Mouse (Mus musculus): Measurements from ENCODE around the gene Gm21789. TPM values are rescaled to one million over a fixed set of nuclear protein-coding genes. Genes with fewer than 3 reads are reported as not detected.
"Not testable (repeated sequence)": the region's sequence is repeated elsewhere in the genome, so short reads cannot be mapped to it uniquely, and the experiment has no call there.

Gene Gm21789
- total RNA-seq (2021) (not detected), polyA plus RNA-seq (2012; rRNA removed) (not detected in 2 replicates)
- long read RNA-seq: 0 reads

DNA sequence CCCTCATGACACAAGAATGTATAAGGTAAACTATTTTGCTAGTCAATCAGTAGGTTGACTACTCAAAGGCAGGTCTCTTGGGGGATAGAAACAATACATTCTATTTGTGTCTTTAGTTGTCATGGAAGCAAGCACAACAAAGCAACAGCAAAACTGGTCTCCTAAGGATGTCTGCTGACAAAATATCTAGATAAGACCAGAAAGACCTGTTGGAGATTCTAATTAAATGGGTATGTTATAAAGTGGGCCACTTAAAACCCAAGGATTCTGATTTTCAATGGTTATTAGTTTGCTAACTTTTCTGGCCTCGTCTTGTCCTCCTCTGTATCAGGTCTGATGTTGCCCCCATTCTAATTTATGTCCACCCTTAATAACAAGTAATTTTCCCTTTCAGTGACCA, at the start of gene Gm21789:
Gene Gm21789, plus strand, starts transcription at position 301 of the 400 bp plus-strand sequence.
- H3K4me1 ChIP-seq (ENCODE audit: control insufficient read depth, insufficient read depth, low read length); H3K79me2 ChIP-seq (replicated peaks; ENCODE audit: control insufficient read depth, insufficient read depth, low read length); intact Hi-C loops (cut with DNase I); H3K36me3 ChIP-seq (ENCODE audit: control insufficient read depth, insufficient read depth, low read length); H3K4me3 ChIP-seq; H3K9ac ChIP-seq (ENCODE audit: low read depth, low read length); H3K27me3 ChIP-seq (ENCODE audit: control insufficient read depth, insufficient read depth, low read length); H3K27ac ChIP-seq; DNase-seq: not testable (repeated sequence)
- WGBS: no CpG with 5 or more reads among the region's 1 CpGs

DNA sequence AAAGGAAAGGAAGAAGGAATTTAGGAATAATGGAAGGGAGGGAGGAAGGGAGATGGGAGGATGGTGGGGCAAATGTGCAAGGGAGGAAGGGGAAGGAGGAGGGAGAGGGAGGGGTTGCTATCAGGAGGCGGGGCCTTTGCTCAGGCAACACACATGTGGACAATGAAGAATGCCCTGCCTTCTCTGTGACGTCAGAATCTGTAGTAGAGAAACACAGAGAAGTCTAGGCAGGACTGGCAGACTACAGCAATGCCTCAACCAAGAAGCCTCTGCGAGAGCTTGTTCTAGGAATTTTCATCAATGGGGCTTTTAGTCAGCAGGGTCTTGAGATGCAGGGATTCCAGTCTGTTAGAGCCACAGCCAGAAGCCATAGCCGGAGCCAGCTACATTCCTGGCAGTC, 47.2 kb upstream of the Gm21789 start, which contains the start of gene Btbd35f30:
Gene Btbd35f30, plus strand, starts transcription at position 301 of the 400 bp plus-strand sequence.
- WGBS: no CpG with 5 or more reads among the region's 4 CpGs
- intact Hi-C loops (cut with DNase I); H3K4me3 ChIP-seq; DNase-seq; H3K9ac ChIP-seq (ENCODE audit: low read depth, low read length); H3K36me3 ChIP-seq (ENCODE audit: control insufficient read depth, insufficient read depth, low read length); H3K79me2 ChIP-seq (replicated peaks; ENCODE audit: control insufficient read depth, insufficient read depth, low read length); H3K27me3 ChIP-seq (ENCODE audit: control insufficient read depth, insufficient read depth, low read length); H3K4me1 ChIP-seq (ENCODE audit: control insufficient read depth, insufficient read depth, low read length); H3K27ac ChIP-seq: not testable (repeated sequence)

DNA sequence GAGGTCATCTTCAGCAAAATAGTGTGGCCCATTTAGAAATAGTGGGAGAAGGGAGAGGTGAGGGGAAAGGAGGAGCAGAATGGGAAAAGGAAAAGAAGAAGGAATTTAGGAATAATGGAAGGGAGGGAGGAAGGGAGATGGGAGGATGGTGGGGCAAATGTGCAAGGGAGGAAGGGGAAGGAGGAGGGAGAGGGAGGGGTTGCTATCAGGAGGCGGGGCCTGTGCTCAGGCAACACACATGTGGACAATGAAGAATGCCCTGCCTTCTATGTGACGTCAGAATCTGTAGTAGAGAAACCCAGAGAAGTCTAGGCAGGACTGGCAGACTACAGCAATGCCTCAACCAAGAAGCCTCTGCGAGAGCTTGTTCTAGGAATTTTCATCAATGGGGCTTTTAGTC, 32.0 kb downstream of the Gm21789 start, which contains the start of gene Btbd35f5:
Gene Btbd35f5, plus strand, starts transcription at position 301 of the 400 bp plus-strand sequence.
- H3K4me1 ChIP-seq (ENCODE audit: control insufficient read depth, insufficient read depth, low read length); H3K36me3 ChIP-seq (ENCODE audit: control insufficient read depth, insufficient read depth, low read length); H3K9ac ChIP-seq (ENCODE audit: low read depth, low read length); H3K27ac ChIP-seq; intact Hi-C loops (cut with DNase I); H3K27me3 ChIP-seq (ENCODE audit: control insufficient read depth, insufficient read depth, low read length); H3K4me3 ChIP-seq; H3K79me2 ChIP-seq (replicated peaks; ENCODE audit: control insufficient read depth, insufficient read depth, low read length); DNase-seq: not testable (repeated sequence)
- no CpG with 5 or more reads among the region's 3 CpGs for WGBS

Other genes starting within 250 kb of the Gm21789 start
- gene Btbd35f21, start 215.7 kb upstream of the Gm21789 start, total RNA-seq (2021): not detected
- not detected in 2 replicates for gene Btbd35f21, start 215.7 kb upstream of the Gm21789 start, polyA plus RNA-seq (2012; rRNA removed)
- gene Btbd35f30, start 47.1 kb upstream of the Gm21789 start, total RNA-seq (2021): not detected
- gene Btbd35f30, start 47.1 kb upstream of the Gm21789 start, polyA plus RNA-seq (2012; rRNA removed): not detected in 2 replicates
- not detected for gene Btbd35f5, start 32.1 kb downstream of the Gm21789 start, total RNA-seq (2021)
- not detected in 2 replicates for gene Btbd35f5, start 32.1 kb downstream of the Gm21789 start, polyA plus RNA-seq (2012; rRNA removed)